10 mouse cellular contexts compared by ENCODE assay signal in the genomic region with DNA sequence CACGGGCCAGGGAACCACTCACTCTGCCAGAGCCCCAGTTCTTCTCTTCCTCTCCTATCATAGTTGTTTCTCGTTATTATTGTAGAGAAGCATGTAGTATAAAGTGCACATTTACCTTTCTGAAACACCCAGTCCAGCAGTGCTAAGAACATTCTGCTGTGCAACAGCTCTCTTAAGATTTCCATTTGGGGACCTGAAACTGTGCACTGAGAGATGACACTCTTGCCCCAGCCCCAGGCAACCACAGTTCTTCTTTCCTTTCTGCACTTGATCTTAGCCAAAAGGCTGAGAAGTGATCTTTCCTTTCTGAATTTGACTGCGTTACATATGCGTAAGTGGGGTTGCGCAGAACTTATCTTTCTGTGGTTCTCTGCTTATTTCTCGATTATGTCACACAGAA. TPM values are rescaled to one million over a fixed set of nuclear protein-coding genes. Genes with fewer than 3 reads are reported as not detected.
DNase-seq lines count a peak whose midpoint lies in the region; ATAC-seq and TF ChIP-seq lines count a peak whose summit lies in the region.
"Not testable (repeated sequence)": the region's sequence is repeated elsewhere in the genome, so short reads cannot be mapped to it uniquely, and the experiment has no call there.
"Had no signal": no experiment of that assay in that cellular context is flagged by ENCODE, and none has a peak within 500 bp of the region (broad histone marks: within the 10 kb centered on the region; RNA-seq: fewer than 3 reads in every experiment).

No protein-coding gene starts in this region.

- dilution Hi-C loops in CH12.LX (cut with MboI; ENCODE audit: extremely low pct_ligation_motif_present, extremely low pct_unique_long_range_greater_than_20kb, low sequenced_read_pairs): not testable (repeated sequence)

- TF ChIP-seq POLR2A in CH12.LX (IDR thresholded peaks at IDR 0.05; ENCODE audit: low read depth, low read length): not testable (repeated sequence)

- H3K27me3 ChIP-seq in CH12.LX (replicated peaks): not testable (repeated sequence)

- peaks cover 13% of the 10 kb centered on the region for H3K79me2 ChIP-seq in CH12.LX (replicated peaks; ENCODE audit: control insufficient read depth, extremely low read depth, insufficient read depth, poor library complexity, severe bottlenecking)

- not testable (repeated sequence) for TF ChIP-seq EP300 in CH12.LX (IDR thresholded peaks at IDR 0.05; ENCODE audit: low read length)

- not testable (repeated sequence) for H3K4me3 ChIP-seq in CH12.LX (replicated peaks in 1 of 3; ENCODE audit: low read depth in 2 of 3, low read length in 2 of 3, poor library complexity in 1 of 3)

- not testable (repeated sequence) for H3K4me2 ChIP-seq in CH12.LX (ENCODE audit: insufficient read depth, low read depth, poor library complexity, severe bottlenecking)

- not testable (repeated sequence) for TF ChIP-seq RAD21 in CH12.LX (IDR thresholded peaks at IDR 0.05; ENCODE audit: low read depth, low read length)

- peak overlapping the region; percentile 84 for H3K27ac ChIP-seq in CH12.LX (ENCODE audit: insufficient read depth, low read depth)

- H3K4me1 ChIP-seq in CH12.LX (ENCODE audit: control insufficient read depth in 1 of 2, insufficient read depth in 2 of 2): not testable (repeated sequence)

- H3K9me3 ChIP-seq in CH12.LX (replicated peaks; ENCODE audit: low read length): not testable (repeated sequence)

- not testable (repeated sequence) for H3K36me3 ChIP-seq in CH12.LX (replicated peaks in 1 of 2; ENCODE audit: control insufficient read depth in 1 of 2, insufficient read depth in 1 of 2, low read length in 1 of 2)

- not testable (repeated sequence) for DNase-seq in CH12.LX (ENCODE audit: extremely low read depth)

- H3K9ac ChIP-seq in CH12.LX (ENCODE audit: insufficient read depth, low read depth): not testable (repeated sequence)

- in situ Hi-C loops in CH12.LX (cut with MboI; ENCODE audit: low pct_ligation_motif_present, low pct_unique_long_range_greater_than_20kb, low sequenced_read_pairs): not testable (repeated sequence)

- ATAC-seq in granulocyte monocyte progenitor cell, adult 5-6 weeks (replicated peaks; ENCODE audit: poor library complexity, severe bottlenecking): peak; percentile 40
- ATAC-seq in megakaryocyte, adult 5-6 weeks (ENCODE audit: poor library complexity, severe bottlenecking): peak; percentile 74
- ATAC-seq in megakaryocyte progenitor cell, adult 5-6 weeks (replicated peaks; ENCODE audit: poor library complexity): peak; percentile 53
- ATAC-seq in monocyte, adult 5-6 weeks (replicated peaks; ENCODE audit: insufficient number of reproducible peaks, low FRiP score, low TSS enrichment, poor library complexity, severe bottlenecking): peak; percentile 40

- TF ChIP-seq CTCF in CH12.LX (conservative IDR thresholded peaks at IDR 0.05 in 1 of 2, IDR thresholded peaks at IDR 0.05 in 1 of 2; ENCODE audit: low read depth in 2 of 2, low read length in 2 of 2): not testable (repeated sequence)

RNA-seq across cellular contexts. Expression of a gene that starts 9.8 kb away (rescaled TPM):
- 102 and 193 TPM in 2 replicates for total RNA-seq in CH12.LX (2012; rRNA removed)
- total RNA-seq in CH12.LX (2014; rRNA removed): 290 and 313 TPM in 2 replicates
- polyA plus RNA-seq in CH12.LX (2012; ENCODE audit: insufficient read length, low read depth): 162 and 181 TPM in 2 replicates
- not detected in 2 replicates for total RNA-seq in granulocyte monocyte progenitor cell, adult 5-6 weeks (2014; fragmentation: Nextera tagmentation)
- 1.0 TPM in 1 of 2 replicates, not detected in the other for total RNA-seq in granulocyte monocyte progenitor cell, adult 5-6 weeks (2017)
- total RNA-seq in megakaryocyte, adult 5-6 weeks (2015): 1.2 and 5.6 TPM in 2 replicates
- 1.4 and 3.7 TPM in 2 replicates for total RNA-seq in megakaryocyte, adult 5-6 weeks (2017)
- total RNA-seq in megakaryocyte progenitor cell, adult 5-6 weeks (2015): 0.42 and 0.64 TPM in 2 replicates
- not detected in 2 replicates for total RNA-seq in megakaryocyte progenitor cell, adult 5-6 weeks (2017)
- total RNA-seq in monocyte, adult 5-6 weeks (2017): 109 to 201 TPM (median 189 TPM) in 3 replicates
- total RNA-seq: G1E had no signal
- polyA plus RNA-seq: brain, embryonic 14.5 days; C2C12; CD4-positive, CD25-positive, alpha-beta regulatory T cell, adult 4 months; G1E; Patski had no signal

Comparison
In these comparisons a context has a peak if more than half of its experiments do, and no peak if none do; other contexts are left out.
1. RNA of a gene that starts 9.8 kb away (total RNA-seq): 102 to 313 TPM in CH12.LX and 109 to 201 TPM in monocyte, adult 5-6 weeks; 1.2 to 5.6 TPM in megakaryocyte, adult 5-6 weeks, 1.0 TPM in granulocyte monocyte progenitor cell, adult 5-6 weeks and 0.42 to 0.64 TPM in megakaryocyte progenitor cell, adult 5-6 weeks; every median in the first group is over 10 times any median in the second.
2. Peak in every context shown above with its lines, with median percentiles within 50 percentile points of each other: ATAC-seq.